Mouse (Mus musculus) ES-E14 (cell line): ENCODE measurements around the gene Lrp4. TPM values are rescaled to one million over a fixed set of nuclear protein-coding genes. Genes with fewer than 3 reads are reported as not detected.

Source experiments
- DNase-seq: peaks from one replicate; pipeline ENCODE4 v3.0.0-alpha.2; 2013; ENCODE audit warnings: low read depth, low spot score
- H3K27ac ChIP-seq: 2 replicates; pipeline ENCODE4 v1.5.1; 2012; ENCODE audit warnings: low read depth, mild to moderate bottlenecking, low read length, moderate library complexity, mixed read lengths; ENCODE audit not compliant: poor library complexity, insufficient read depth, severe bottlenecking
- H3K36me3 ChIP-seq: 2 replicates; pipeline ENCODE4 v1.6.1; 2012; ENCODE audit warnings: mild to moderate bottlenecking, low read length, moderate library complexity, mixed read lengths; ENCODE audit not compliant: control insufficient read depth, poor library complexity, insufficient read depth, severe bottlenecking
- H3K4me1 ChIP-seq, 2 experiments: fragments of 150-350 bp in 1 of 2; sonication (generic) in 1 of 2; 2 replicates each; pipeline ENCODE4 v1.6.1; 2012; ENCODE audit warnings: low read length in 2 of 2, mild to moderate bottlenecking in 1 of 2, mixed read lengths in 1 of 2; ENCODE audit not compliant: control insufficient read depth in 2 of 2, insufficient read depth in 2 of 2, poor library complexity in 1 of 2
- H3K4me3 ChIP-seq, 2 experiments: fragments of 150-350 bp in 1 of 2; sonication (generic) in 1 of 2; 2 replicates each; pipeline ENCODE4 v1.5.1; 2012; ENCODE audit warnings: low read length in 2 of 2, low read depth in 1 of 2, mild to moderate bottlenecking in 1 of 2, mixed read lengths in 1 of 2; ENCODE audit not compliant: insufficient read depth in 1 of 2, poor library complexity in 1 of 2, severe bottlenecking in 1 of 2
- H3K9ac ChIP-seq: 2 replicates; pipeline ENCODE4 v1.6.1; 2012; ENCODE audit warnings: low read depth, mild to moderate bottlenecking, low read length, mixed read lengths; ENCODE audit not compliant: poor library complexity, insufficient read depth, severe bottlenecking
- H3K9me3 ChIP-seq: fragments of 150-350 bp; sonication (generic); 2 replicates; pipeline ENCODE4 v1.6.1; 2012; ENCODE audit warnings: low read depth, mild to moderate bottlenecking, low read length; ENCODE audit not compliant: control insufficient read depth, insufficient read depth
- CHD2 ChIP-seq: IDR thresholded peaks from 2 replicates; pipeline ENCODE4 v1.6.1; 2014; ENCODE audit warnings: mild to moderate bottlenecking, low read depth, low read length, inconsistent platforms
- HCFC1 ChIP-seq: IDR thresholded peaks from 2 replicates; pipeline ENCODE4 v1.6.1; 2012; ENCODE audit warnings: low read length, inconsistent platforms, borderline replicate concordance; ENCODE audit not compliant: insufficient read depth
- MAFK ChIP-seq: IDR thresholded peaks from 2 replicates; pipeline ENCODE4 v1.6.1; 2014; ENCODE audit warnings: mild to moderate bottlenecking, low read depth, low read length, inconsistent platforms; ENCODE audit not compliant: insufficient read depth
- ZC3H11A ChIP-seq: IDR thresholded peaks from 2 replicates; pipeline ENCODE4 v1.6.1; 2012; ENCODE audit warnings: low read depth, mild to moderate bottlenecking, inconsistent platforms, low read length, borderline replicate concordance
- ZNF384 ChIP-seq: IDR thresholded peaks from 2 replicates; pipeline ENCODE4 v1.6.1; 2012; ENCODE audit warnings: low read depth, low read length, inconsistent platforms
- in situ Hi-C, 2 experiments: fragments of 600-800 bp; cut with MboI; formaldehyde crosslinking; loops; one replicate each; pipeline ENCODE4 v1.15.1; 2025; ENCODE audit warnings: low sequenced_read_pairs in 2 of 2, inconsistent platforms in 1 of 2; ENCODE audit not compliant: unreplicated experiment in 2 of 2
- total RNA-seq: library from RNA; depleted of rRNA; stranded (reverse); fragments of 300-350 nt; gene quantifications from 2 replicates; pipeline ENCODE4 v1.2.3, GENCODE M21; 2012

Gene Lrp4
- total RNA-seq, 1 experiment: 14.2 TPM

DNA sequence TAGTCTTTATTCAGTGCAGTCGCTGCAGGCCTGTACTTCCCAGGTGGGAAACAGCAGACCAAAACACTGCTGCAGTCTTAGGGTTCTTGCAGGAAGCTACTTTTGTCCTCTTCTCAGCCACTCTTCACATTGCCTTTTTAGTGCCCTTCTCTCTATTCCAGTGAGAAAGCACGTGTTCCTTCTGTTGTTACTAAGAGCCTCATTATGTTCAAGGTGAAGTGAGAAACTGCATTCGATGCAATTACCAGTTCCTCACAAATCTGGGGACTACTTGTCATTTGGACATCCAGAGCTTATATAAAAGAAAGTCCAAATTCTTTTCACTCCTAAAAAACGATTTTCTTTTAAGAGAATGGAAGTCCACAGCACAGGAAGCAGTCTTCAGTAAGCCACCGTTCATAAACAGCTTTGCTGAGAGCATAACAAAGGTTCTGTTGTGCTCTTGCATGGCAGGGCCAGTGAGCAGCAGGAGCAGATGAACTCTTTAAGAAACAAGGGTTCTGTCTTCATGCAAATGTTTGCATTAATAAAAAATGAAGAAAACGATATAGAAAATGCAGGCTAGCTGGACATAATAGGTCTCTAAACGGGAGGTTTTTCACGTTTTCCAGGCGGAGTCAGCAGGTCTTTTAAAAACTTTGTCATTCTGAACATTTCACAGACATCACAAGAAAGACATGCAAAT, 27.3 kb upstream of the Lrp4 start:
- TF ChIP-seq MAFK (no peak), HCFC1 (no peak), ZC3H11A (no peak), ZNF384 (no peak), CHD2 (no peak)
- in situ Hi-C loops: no loop called here
- no peak overlapping the region for H3K4me3 ChIP-seq
- H3K36me3 ChIP-seq: no peaks in the 10 kb centered on the region
- H3K4me1 ChIP-seq: peaks cover 2 to 6% of the 10 kb centered on the region in 2 experiments; a peak in 2 of 4 replicates
- H3K9me3 ChIP-seq: no peaks in the 10 kb centered on the region
- no peak for DNase-seq
- H3K9ac ChIP-seq: no peak overlapping the region
- no peak overlapping the region for H3K27ac ChIP-seq

DNA sequence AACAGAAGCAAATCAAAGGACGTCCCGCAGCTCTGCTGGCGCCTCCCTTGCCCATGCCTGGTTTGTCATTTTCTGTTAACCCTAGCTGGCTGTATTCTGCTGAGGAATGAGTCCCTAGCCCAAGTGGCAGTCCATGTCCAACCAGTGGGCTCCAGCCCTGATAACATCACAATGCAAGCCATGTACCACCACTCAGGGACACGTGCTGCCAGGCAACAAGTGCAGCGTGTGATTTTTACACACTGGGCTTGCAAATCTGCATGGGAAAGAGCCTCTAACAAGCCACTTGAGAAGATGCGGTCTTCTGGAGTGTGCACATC, 26.8 kb upstream of the Lrp4 start:
- TF ChIP-seq ZC3H11A (no peak), CHD2 (no peak), ZNF384 (no peak), HCFC1 (no peak), MAFK (no peak)
- in situ Hi-C loops: no loop called here
- no peaks in the 10 kb centered on the region for H3K9me3 ChIP-seq
- no peak overlapping the region for H3K9ac ChIP-seq
- H3K4me1 ChIP-seq: peaks cover 2 to 6% of the 10 kb centered on the region in 2 experiments; a peak in 2 of 4 replicates
- no peak overlapping the region for H3K27ac ChIP-seq
- no peaks in the 10 kb centered on the region for H3K36me3 ChIP-seq
- DNase-seq: no peak
- H3K4me3 ChIP-seq: no peak overlapping the region

- no peak overlapping the region for H3K27ac ChIP-seq
- no peak for TF ChIP-seq ZC3H11A
- TF ChIP-seq ZNF384: no peak
- peaks cover 0 to 6% of the 10 kb centered on the region in 2 experiments; a peak in 1 of 4 replicates for H3K4me1 ChIP-seq
- no peak overlapping the region for H3K4me3 ChIP-seq
- DNase-seq: no peak
- no peaks in the 10 kb centered on the region for H3K36me3 ChIP-seq
- no peak overlapping the region for H3K9ac ChIP-seq
- in situ Hi-C loops: no loop called here
- no peaks in the 10 kb centered on the region for H3K9me3 ChIP-seq
Observed at GRCm38 (mm10) chr2:91436713-91437112, 20.6 kb upstream of the Lrp4 start.

DNA sequence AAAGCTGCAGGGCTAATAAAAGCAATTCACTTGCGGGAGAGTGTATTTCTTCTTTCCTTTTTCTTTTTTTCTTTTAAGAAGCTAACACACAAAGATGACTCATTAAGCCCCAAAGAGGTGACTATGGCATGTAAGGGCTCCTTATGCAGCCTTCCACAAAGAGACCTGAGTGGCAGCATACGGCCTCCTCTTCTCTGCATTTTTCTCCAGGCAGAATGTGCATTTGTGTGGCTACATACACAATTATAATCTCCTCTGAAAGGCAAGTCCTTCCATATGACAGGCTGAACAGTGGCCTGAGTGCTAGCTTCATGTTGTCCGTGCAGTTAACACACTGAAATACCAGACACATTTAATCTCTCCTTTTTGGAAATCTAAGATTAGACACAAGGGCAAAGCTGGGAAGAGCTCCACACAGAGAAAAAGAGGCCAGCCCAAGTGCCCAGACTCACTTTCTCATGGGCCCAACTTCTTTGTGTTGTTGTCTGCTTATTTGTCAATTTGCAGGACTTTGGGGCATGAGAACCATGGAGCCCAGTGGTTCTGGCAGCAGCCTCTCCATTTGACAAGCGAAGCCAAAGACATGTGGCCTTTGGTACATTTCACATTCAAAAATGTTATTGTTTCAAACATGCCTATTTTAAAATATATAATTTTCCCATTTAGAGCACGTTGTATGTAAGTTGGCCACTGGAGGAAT, 20.0 kb upstream of the Lrp4 start:
- H3K4me3 ChIP-seq: no peak overlapping the region
- peaks cover 0 to 6% of the 10 kb centered on the region in 2 experiments; a peak in 1 of 4 replicates for H3K4me1 ChIP-seq
- DNase-seq: no peak
- in situ Hi-C loops: no loop called here
- H3K9me3 ChIP-seq: no peaks in the 10 kb centered on the region
- H3K27ac ChIP-seq: no peak overlapping the region
- H3K36me3 ChIP-seq: no peaks in the 10 kb centered on the region
- H3K9ac ChIP-seq: no peak overlapping the region
- TF ChIP-seq MAFK (no peak), ZNF384 (no peak), HCFC1 (no peak), CHD2 (no peak), ZC3H11A (no peak)

DNA sequence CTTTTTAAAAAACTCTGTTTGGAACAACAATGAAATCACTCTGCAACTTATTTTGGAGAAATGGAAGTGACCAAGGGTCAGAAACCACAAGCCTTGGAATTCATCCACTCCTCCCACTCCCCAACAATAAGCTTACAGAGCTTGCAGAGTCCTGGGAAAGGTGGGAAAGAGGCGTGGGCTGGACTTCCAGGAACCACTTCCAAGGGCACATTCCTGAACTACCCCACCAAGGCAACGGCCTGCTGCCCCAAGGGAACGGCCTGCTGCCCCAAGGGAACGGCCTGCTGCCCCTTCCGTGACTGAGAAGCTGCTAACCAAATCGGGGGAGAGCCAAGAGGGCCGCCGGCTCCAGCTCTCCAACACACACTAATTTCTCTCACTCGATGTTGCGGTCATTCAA, 18.0 kb upstream of the Lrp4 start:
- Histone ChIP-seq H3K9me3 (no peaks in the 10 kb centered on the region), H3K27ac (peak overlapping the region; percentile 4; the same call in 1 of the 2 replicates), H3K4me3 (peak overlapping the region; percentile 13 to 47; a peak in 3 of 4 replicates), H3K9ac (peak overlapping the region; percentile 6; the same call in 1 of the 2 replicates), H3K4me1 (peaks cover 0 to 6% of the 10 kb centered on the region in 2 experiments; a peak in 1 of 4 replicates), H3K36me3 (no peaks in the 10 kb centered on the region)
- DNase-seq: no peak
- no peak for TF ChIP-seq HCFC1
- no peak for TF ChIP-seq MAFK
- in situ Hi-C loops: no loop called here
